8 mouse cellular contexts compared by ENCODE assay signal in genomic region chr10:118103020-118103666, GRCm38 (mm10). TPM values are rescaled to one million over a fixed set of nuclear protein-coding genes. Genes with fewer than 3 reads are reported as not detected.
DNase-seq lines count a peak whose midpoint lies in the region; ATAC-seq lines count a peak whose summit lies in the region.

No protein-coding gene starts in this region.

- no peaks in the 10 kb centered on the region for H3K36me3 ChIP-seq in hindbrain, embryonic 12.5 days

- peak; percentile 94 for ATAC-seq in hindbrain, embryonic 12.5 days (ENCODE audit: low FRiP score)

- peak overlapping the region; percentile 86 for H3K27ac ChIP-seq in hindbrain, embryonic 12.5 days

- peak overlapping the region; percentile 59 for H3K9ac ChIP-seq in hindbrain, embryonic 12.5 days

- WGBS in hindbrain, embryonic 12.5 days: 1% methylated on average over 20 of the region's 20 CpGs

- H3K4me3 ChIP-seq in hindbrain, embryonic 12.5 days: peak overlapping the region; percentile 41

- H3K4me1 ChIP-seq in hindbrain, embryonic 12.5 days: 0 out of 2 replicates have a peak, but pooled peaks cover 7% of the 10 kb centered on the region

- H3K4me2 ChIP-seq in hindbrain, embryonic 12.5 days (replicated peaks): peak overlapping the region; percentile 64

- H3K27me3 ChIP-seq in hindbrain, embryonic 12.5 days: no peaks in the 10 kb centered on the region

- no peaks in the 10 kb centered on the region for H3K9me3 ChIP-seq in hindbrain, embryonic 12.5 days (replicated peaks)

- peak; percentile 94 for DNase-seq in Muller cell, postnatal 12 days (ENCODE audit: inconsistent ontology term)
- DNase-seq in cerebellum, postnatal 10 days: peak; percentile 65 to 75
- DNase-seq in frontal cortex, postnatal 14 days (ENCODE audit: low spot score in 2 of 2): peak; percentile 74 to 81
- peak; percentile 68 to 77 for DNase-seq in layer of hippocampus, postnatal 14 days (ENCODE audit: low spot score in 2 of 2)
- peak; percentile 97 for DNase-seq in lung, postnatal 10 days
- DNase-seq in ovary, postnatal 14 days (ENCODE audit: low spot score): peak; percentile 66
- DNase-seq in thymus, postnatal 25 days: peak; percentile 89

RNA-seq across cellular contexts. Expression of gene Mdm1, which starts 38.5 kb away (rescaled TPM):
- polyA plus RNA-seq in hindbrain, embryonic 12.5 days (2016; fragmentation: Nextera tagmentation; extraction: Ambion mirVana): 49.8 and 50.7 TPM in 2 replicates
- 10 to 100 TPM; 11.0 to 13.1 TPM for total RNA-seq in layer of hippocampus, postnatal 14 days (2021)

Comparison
In these comparisons a context has a peak if more than half of its experiments do, and no peak if none do; other contexts are left out.
1. Peak in every context shown above with its lines: DNase-seq, ATAC-seq, H3K4me3 ChIP-seq and H3K27ac ChIP-seq.